Mouse (Mus musculus) embryo, embryonic 9.5 days (tissue): ENCODE data around the gene Inka1.

Source experiments
- DNase-seq: peaks from one replicate; pipeline ENCODE4 v3.0.0-alpha.2; 2017; ENCODE audit errors: extremely low spot score

Gene Inka1

GRCm38 (mm10) chr9:107984052-107984753 lies 1.5 kb downstream of the Inka1 start:
- DNase-seq = no peak

GRCm38 (mm10) chr9:107983421-107983890 lies 2.2 kb downstream of the Inka1 start:
- peak; percentile 85 for DNase-seq

- DNase-seq = peak; percentile 81
These were observed 2.9 kb downstream of the Inka1 start, which contains the start of gene Gm20661 for GRCm38 (mm10) chr9:107982681-107983346. Gene Gm20661 (plus strand): TSS chr9:107983058.

GRCm38 (mm10) chr9:107981684-107982605 lies 3.7 kb downstream of the Inka1 start:
- peak; percentile 74 for DNase-seq

GRCm38 (mm10) chr9:107978815-107979214 lies 6.9 kb downstream of the Inka1 start:
- no peak for DNase-seq

GRCm38 (mm10) chr9:107975399-107976386 lies 10.0 kb downstream of the Inka1 start, which contains the start of gene Uba7:
Gene Uba7 (plus strand): TSS chr9:107975505.
- no peak for DNase-seq

- no peak for DNase-seq
These were observed 11.0 kb downstream of the Inka1 start for GRCm38 (mm10) chr9:107974491-107975171.

GRCm38 (mm10) chr9:107971690-107972541 lies 13.8 kb downstream of the Inka1 start:
- DNase-seq = no peak

GRCm38 (mm10) chr9:107970311-107970710 lies 15.4 kb downstream of the Inka1 start:
- no peak for DNase-seq

GRCm38 (mm10) chr9:107968531-107968930 lies 17.1 kb downstream of the Inka1 start:
- DNase-seq = no peak

GRCm38 (mm10) chr9:107967437-107967836 lies 18.2 kb downstream of the Inka1 start:
- DNase-seq = no peak

GRCm38 (mm10) chr9:107966676-107967075 lies 19.0 kb downstream of the Inka1 start:
- DNase-seq = no peak

- no peak for DNase-seq
These were observed 21.0 kb downstream of the Inka1 start for GRCm38 (mm10) chr9:107964681-107965080.

- peak; percentile 84 for DNase-seq
These were observed 22.0 kb downstream of the Inka1 start for GRCm38 (mm10) chr9:107963700-107964099.

- no peak for DNase-seq
These were observed 22.8 kb downstream of the Inka1 start for GRCm38 (mm10) chr9:107962916-107963315.

GRCm38 (mm10) chr9:107961881-107962280 lies 23.8 kb downstream of the Inka1 start:
- DNase-seq = no peak

GRCm38 (mm10) chr9:107961351-107961762 lies 24.3 kb downstream of the Inka1 start:
- DNase-seq = no peak

GRCm38 (mm10) chr9:107960928-107961327 lies 24.8 kb downstream of the Inka1 start:
- no peak for DNase-seq

- DNase-seq = no peak
These were observed 25.8 kb downstream of the Inka1 start for GRCm38 (mm10) chr9:107959896-107960295.
